Mouse (Mus musculus) olfactory bulb, adult 2 months (tissue): ENCODE measurements around the gene Vmn2r17.

ENCODE experiments used
- CTCF ChIP-seq: fragments of 200-500 bp; IDR thresholded peaks from 2 replicates; pipeline ENCODE4 v1.5.1; 2012; ENCODE audit warnings: low read depth, mild to moderate bottlenecking, low read length, moderate library complexity; ENCODE audit not compliant: insufficient read depth
- POLR2A ChIP-seq: fragments of 200-500 bp; IDR thresholded peaks from 2 replicates; pipeline ENCODE4 v1.6.1; 2012; ENCODE audit warnings: mild to moderate bottlenecking, low read depth, low read length, moderate library complexity; ENCODE audit not compliant: insufficient read depth

- no peak for TF ChIP-seq CTCF
- TF ChIP-seq POLR2A = no peak
Observed at GRCm38 (mm10) chr5:109506729-109507128, 87.2 kb downstream of the Vmn2r17 start.
